Mouse (Mus musculus): ENCODE measurements around the gene Limk1. TPM values are rescaled to one million over a fixed set of nuclear protein-coding genes. Genes with fewer than 3 reads are reported as not detected.

Gene Limk1
- polyA plus RNA-seq, 1 experiment from 2014 or later = 5.4 TPM

GRCm38 (mm10) chr5:134674977-134675376 is 13.4 kb downstream of the Limk1 start:
- Histone ChIP-seq H3K27ac (replicated peaks; ENCODE audit: low read depth, low read length) (no peak overlapping the region), H3K27me3 (ENCODE audit: control insufficient read depth, insufficient read depth, low read length) (no peaks in the 10 kb centered on the region), H3K36me3 (ENCODE audit: control insufficient read depth, insufficient read depth, low read length) (no peaks in the 10 kb centered on the region), H3K9me3 (ENCODE audit: control insufficient read depth, low read length) (no peaks in the 10 kb centered on the region), H3K4me1 (ENCODE audit: control insufficient read depth, insufficient read depth, low read length) (peaks cover 16% of the 10 kb centered on the region), H3K9ac (ENCODE audit: low read length) (no peak overlapping the region), H3K4me3 (ENCODE audit: low read depth, low read length) (no peak overlapping the region), H3K4me2 (ENCODE audit: low read depth, severe bottlenecking) (no peak overlapping the region)
- 75% methylated on average over 5 of the region's 5 CpGs for WGBS
- ATAC-seq (ENCODE audit: insufficient number of reproducible peaks, low FRiP score, low TSS enrichment, low read depth) (no peak), DNase-seq (ENCODE audit: low spot score) (no peak)

- ATAC-seq (ENCODE audit: insufficient number of reproducible peaks, low FRiP score, low TSS enrichment, low read depth) = no peak
- Histone ChIP-seq H3K4me3 (ENCODE audit: low read depth, low read length) (no peak overlapping the region), H3K9ac (ENCODE audit: low read length) (no peak overlapping the region), H3K4me2 (ENCODE audit: low read depth, severe bottlenecking) (no peak overlapping the region), H3K36me3 (ENCODE audit: control insufficient read depth, insufficient read depth, low read length) (peaks cover 7% of the 10 kb centered on the region; the same call in 1 of the 2 replicates), H3K9me3 (ENCODE audit: control insufficient read depth, low read length) (no peaks in the 10 kb centered on the region), H3K27ac (replicated peaks; ENCODE audit: low read depth, low read length) (no peak overlapping the region), H3K27me3 (ENCODE audit: control insufficient read depth, insufficient read depth, low read length) (no peaks in the 10 kb centered on the region), H3K4me1 (ENCODE audit: control insufficient read depth, insufficient read depth, low read length) (peaks cover 16% of the 10 kb centered on the region)
- no peak for DNase-seq (ENCODE audit: low spot score)
- 95% methylated on average over 6 of the region's 6 CpGs for WGBS
These were observed 15.8 kb downstream of the Limk1 start for GRCm38 (mm10) chr5:134672611-134673010.

GRCm38 (mm10) chr5:134672198-134672516 is 16.2 kb downstream of the Limk1 start:
- no peak overlapping the region for H3K4me3 ChIP-seq (ENCODE audit: low read depth, low read length)
- H3K4me1 ChIP-seq (ENCODE audit: control insufficient read depth, insufficient read depth, low read length) = peaks cover 16% of the 10 kb centered on the region
- no peak for DNase-seq (ENCODE audit: low spot score)
- no peak overlapping the region for H3K4me2 ChIP-seq (ENCODE audit: low read depth, severe bottlenecking)
- no peak overlapping the region for H3K27ac ChIP-seq (replicated peaks; ENCODE audit: low read depth, low read length)
- no peak for ATAC-seq (ENCODE audit: insufficient number of reproducible peaks, low FRiP score, low TSS enrichment, low read depth)
- peaks cover 7% of the 10 kb centered on the region; the same call in 1 of the 2 replicates for H3K36me3 ChIP-seq (ENCODE audit: control insufficient read depth, insufficient read depth, low read length)
- no peak overlapping the region for H3K9ac ChIP-seq (ENCODE audit: low read length)
- no peaks in the 10 kb centered on the region for H3K9me3 ChIP-seq (ENCODE audit: control insufficient read depth, low read length)
- 91% methylated on average over 1 of the region's 1 CpGs for WGBS
- no peaks in the 10 kb centered on the region for H3K27me3 ChIP-seq (ENCODE audit: control insufficient read depth, insufficient read depth, low read length)

GRCm38 (mm10) chr5:134671335-134672197 is 16.8 kb downstream of the Limk1 start:
- Histone ChIP-seq H3K9me3 (ENCODE audit: control insufficient read depth, low read length) (no peaks in the 10 kb centered on the region), H3K36me3 (ENCODE audit: control insufficient read depth, insufficient read depth, low read length) (peaks cover 7% of the 10 kb centered on the region; the same call in 1 of the 2 replicates), H3K4me3 (ENCODE audit: low read depth, low read length) (no peak overlapping the region), H3K27me3 (ENCODE audit: control insufficient read depth, insufficient read depth, low read length) (no peaks in the 10 kb centered on the region), H3K4me2 (ENCODE audit: low read depth, severe bottlenecking) (no peak overlapping the region), H3K27ac (replicated peaks; ENCODE audit: low read depth, low read length) (no peak overlapping the region), H3K9ac (ENCODE audit: low read length) (no peak overlapping the region), H3K4me1 (ENCODE audit: control insufficient read depth, insufficient read depth, low read length) (peaks cover 13% of the 10 kb centered on the region)
- WGBS = 75% methylated on average over 17 of the region's 17 CpGs
- no peak for DNase-seq (ENCODE audit: low spot score)
- ATAC-seq (ENCODE audit: insufficient number of reproducible peaks, low FRiP score, low TSS enrichment, low read depth) = no peak

- H3K9ac ChIP-seq (ENCODE audit: low read length) = no peak overlapping the region
- no peak overlapping the region for H3K4me2 ChIP-seq (ENCODE audit: low read depth, severe bottlenecking)
- peaks cover 7% of the 10 kb centered on the region; the same call in 1 of the 2 replicates for H3K36me3 ChIP-seq (ENCODE audit: control insufficient read depth, insufficient read depth, low read length)
- no peaks in the 10 kb centered on the region for H3K9me3 ChIP-seq (ENCODE audit: control insufficient read depth, low read length)
- DNase-seq (ENCODE audit: low spot score) (no peak), ATAC-seq (ENCODE audit: insufficient number of reproducible peaks, low FRiP score, low TSS enrichment, low read depth) (no peak)
- 75% methylated on average over 20 of the region's 20 CpGs for WGBS
- H3K27me3 ChIP-seq (ENCODE audit: control insufficient read depth, insufficient read depth, low read length) = no peaks in the 10 kb centered on the region
- H3K4me1 ChIP-seq (ENCODE audit: control insufficient read depth, insufficient read depth, low read length) = no peaks in the 10 kb centered on the region
- H3K4me3 ChIP-seq (ENCODE audit: low read depth, low read length) = no peak overlapping the region
- H3K27ac ChIP-seq (replicated peaks; ENCODE audit: low read depth, low read length) = no peak overlapping the region
These were observed 19.2 kb downstream of the Limk1 start for GRCm38 (mm10) chr5:134669001-134669708.

GRCm38 (mm10) chr5:134668495-134668894 is 19.9 kb downstream of the Limk1 start:
- H3K4me1 ChIP-seq (ENCODE audit: control insufficient read depth, insufficient read depth, low read length) = no peaks in the 10 kb centered on the region
- WGBS = 35% methylated on average over 8 of the region's 8 CpGs
- no peak overlapping the region for H3K4me3 ChIP-seq (ENCODE audit: low read depth, low read length)
- peaks cover 7% of the 10 kb centered on the region; the same call in 1 of the 2 replicates for H3K36me3 ChIP-seq (ENCODE audit: control insufficient read depth, insufficient read depth, low read length)
- H3K9ac ChIP-seq (ENCODE audit: low read length) = no peak overlapping the region
- H3K27ac ChIP-seq (replicated peaks; ENCODE audit: low read depth, low read length) = no peak overlapping the region
- no peaks in the 10 kb centered on the region for H3K9me3 ChIP-seq (ENCODE audit: control insufficient read depth, low read length)
- no peak overlapping the region for H3K4me2 ChIP-seq (ENCODE audit: low read depth, severe bottlenecking)
- H3K27me3 ChIP-seq (ENCODE audit: control insufficient read depth, insufficient read depth, low read length) = no peaks in the 10 kb centered on the region
- ATAC-seq (ENCODE audit: insufficient number of reproducible peaks, low FRiP score, low TSS enrichment, low read depth) (no peak), DNase-seq (ENCODE audit: low spot score) (peak; percentile 69)

- no peak for ATAC-seq (ENCODE audit: insufficient number of reproducible peaks, low FRiP score, low TSS enrichment, low read depth)
- H3K4me3 ChIP-seq (ENCODE audit: low read depth, low read length) = no peak overlapping the region
These were observed 31.7 kb downstream of the Limk1 start for GRCm38 (mm10) chr5:134656708-134657107.

GRCm38 (mm10) chr5:134652015-134652414 is 36.4 kb downstream of the Limk1 start:
- no peak overlapping the region for H3K4me3 ChIP-seq (ENCODE audit: low read depth, low read length)
- 45% methylated on average over 7 of the region's 7 CpGs for WGBS
- H3K9ac ChIP-seq (ENCODE audit: low read length) = no peak overlapping the region
- no peak overlapping the region for H3K4me2 ChIP-seq (ENCODE audit: low read depth, severe bottlenecking)
- no peaks in the 10 kb centered on the region for H3K27me3 ChIP-seq (ENCODE audit: control insufficient read depth, insufficient read depth, low read length)
- no peak overlapping the region for H3K27ac ChIP-seq (replicated peaks; ENCODE audit: low read depth, low read length)
- no peaks in the 10 kb centered on the region for H3K36me3 ChIP-seq (ENCODE audit: control insufficient read depth, insufficient read depth, low read length)
- DNase-seq (ENCODE audit: low spot score) = no peak
- no peaks in the 10 kb centered on the region for H3K9me3 ChIP-seq (ENCODE audit: control insufficient read depth, low read length)
- H3K4me1 ChIP-seq (ENCODE audit: control insufficient read depth, insufficient read depth, low read length) = no peaks in the 10 kb centered on the region
- ATAC-seq (ENCODE audit: insufficient number of reproducible peaks, low FRiP score, low TSS enrichment, low read depth) = no peak

More at GRCm38 (mm10) chr5:134656708-134657107, 31.7 kb downstream of the Limk1 start:
- no peaks in the 10 kb centered on the region; the same call in 1 of the 2 replicates for H3K36me3 ChIP-seq (ENCODE audit: control insufficient read depth, insufficient read depth, low read length)
- H3K27ac ChIP-seq (replicated peaks; ENCODE audit: low read depth, low read length) = no peak overlapping the region
- H3K4me1 ChIP-seq (ENCODE audit: control insufficient read depth, insufficient read depth, low read length) = no peaks in the 10 kb centered on the region
- no peak for DNase-seq (ENCODE audit: low spot score)
- no peak overlapping the region for H3K4me2 ChIP-seq (ENCODE audit: low read depth, severe bottlenecking)
- WGBS = 82% methylated on average over 4 of the region's 4 CpGs
- H3K27me3 ChIP-seq (ENCODE audit: control insufficient read depth, insufficient read depth, low read length) = no peaks in the 10 kb centered on the region
- no peak overlapping the region for H3K9ac ChIP-seq (ENCODE audit: low read length)
- no peaks in the 10 kb centered on the region for H3K9me3 ChIP-seq (ENCODE audit: control insufficient read depth, low read length)

Measured in limb, embryonic 11.5 days (tissue).